Mouse (Mus musculus): ENCODE results near the gene Spata13. TPM values are rescaled to one million over a fixed set of nuclear protein-coding genes. Genes with fewer than 3 reads are reported as not detected.

Spata13 gene
- polyA plus RNA-seq, 1 experiment: 12.7 TPM

GRCm38 (mm10) chr14:60783196-60783595, 149.4 kb downstream of the Spata13 start:
- H3K4me3 ChIP-seq (ENCODE audit: insufficient read depth, low read length): peak overlapping the region; percentile 21

GRCm38 (mm10) chr14:60784427-60785315, 150.9 kb downstream of the Spata13 start, which contains the start of gene Mipep:
TSS of gene Mipep (plus strand) at chr14:60784573.
- Histone ChIP-seq H3K27ac (ENCODE audit: insufficient read depth, low read depth, low read length) (no peak within 1 kb of the TSS), H3K4me1 (ENCODE audit: control insufficient read depth, insufficient read depth, low read length) (peaks cover 13% of the 10 kb centered on the region), H3K4me3 (ENCODE audit: insufficient read depth, low read length) (peak within 1 kb of the TSS; percentile 82)
- TF ChIP-seq POLR2A (IDR thresholded peaks at IDR 0.05; ENCODE audit: borderline replicate concordance, low read depth, low read length): no peak
- TF ChIP-seq CTCF (IDR thresholded peaks at IDR 0.05; ENCODE audit: low read depth, low read length): peak; percentile 61

More at GRCm38 (mm10) chr14:60783196-60783595, 149.4 kb downstream of the Spata13 start:
- Histone ChIP-seq H3K27ac (ENCODE audit: insufficient read depth, low read depth, low read length) (no peak overlapping the region), H3K4me1 (ENCODE audit: control insufficient read depth, insufficient read depth, low read length) (peaks cover 13% of the 10 kb centered on the region)
- TF ChIP-seq CTCF (IDR thresholded peaks at IDR 0.05; ENCODE audit: low read depth, low read length): no peak
- TF ChIP-seq POLR2A (IDR thresholded peaks at IDR 0.05; ENCODE audit: borderline replicate concordance, low read depth, low read length): no peak

- Histone ChIP-seq H3K4me1 (ENCODE audit: control insufficient read depth, insufficient read depth, low read length) (0 out of 2 replicates have a peak, but pooled peaks cover 2% of the 10 kb centered on the region), H3K4me3 (ENCODE audit: insufficient read depth, low read length) (no peak overlapping the region), H3K27ac (ENCODE audit: insufficient read depth, low read depth, low read length) (no peak overlapping the region)
- no peak for TF ChIP-seq POLR2A (IDR thresholded peaks at IDR 0.05; ENCODE audit: borderline replicate concordance, low read depth, low read length)
- TF ChIP-seq CTCF (IDR thresholded peaks at IDR 0.05; ENCODE audit: low read depth, low read length): peak; percentile 50
These were observed 156.3 kb downstream of the Spata13 start for GRCm38 (mm10) chr14:60790103-60790502.

- Histone ChIP-seq H3K27ac (ENCODE audit: insufficient read depth, low read depth, low read length) (no peak overlapping the region), H3K4me1 (ENCODE audit: control insufficient read depth, insufficient read depth, low read length) (no peaks in the 10 kb centered on the region), H3K4me3 (ENCODE audit: insufficient read depth, low read length) (no peak overlapping the region)
- TF ChIP-seq CTCF (IDR thresholded peaks at IDR 0.05; ENCODE audit: low read depth, low read length) (no peak), POLR2A (IDR thresholded peaks at IDR 0.05; ENCODE audit: borderline replicate concordance, low read depth, low read length) (no peak)
These were observed 163.0 kb downstream of the Spata13 start for GRCm38 (mm10) chr14:60796600-60797322.

GRCm38 (mm10) chr14:60797596-60797995, 163.8 kb downstream of the Spata13 start:
- no peak overlapping the region for H3K4me3 ChIP-seq (ENCODE audit: insufficient read depth, low read length)
- H3K4me1 ChIP-seq (ENCODE audit: control insufficient read depth, insufficient read depth, low read length): no peaks in the 10 kb centered on the region
- TF ChIP-seq CTCF (IDR thresholded peaks at IDR 0.05; ENCODE audit: low read depth, low read length) (no peak), POLR2A (IDR thresholded peaks at IDR 0.05; ENCODE audit: borderline replicate concordance, low read depth, low read length) (no peak)
- no peak overlapping the region for H3K27ac ChIP-seq (ENCODE audit: insufficient read depth, low read depth, low read length)

GRCm38 (mm10) chr14:60798721-60799120, 164.9 kb downstream of the Spata13 start:
- H3K4me1 ChIP-seq (ENCODE audit: control insufficient read depth, insufficient read depth, low read length): no peaks in the 10 kb centered on the region
- H3K27ac ChIP-seq (ENCODE audit: insufficient read depth, low read depth, low read length): no peak overlapping the region
- no peak overlapping the region for H3K4me3 ChIP-seq (ENCODE audit: insufficient read depth, low read length)
- no peak for TF ChIP-seq CTCF (IDR thresholded peaks at IDR 0.05; ENCODE audit: low read depth, low read length)

GRCm38 (mm10) chr14:60799762-60800728, 166.2 kb downstream of the Spata13 start:
- no peak for TF ChIP-seq CTCF (IDR thresholded peaks at IDR 0.05; ENCODE audit: low read depth, low read length)
- H3K4me3 ChIP-seq (ENCODE audit: insufficient read depth, low read length): no peak overlapping the region
- H3K27ac ChIP-seq (ENCODE audit: insufficient read depth, low read depth, low read length): no peak overlapping the region
- H3K4me1 ChIP-seq (ENCODE audit: control insufficient read depth, insufficient read depth, low read length): 0 out of 2 replicates have a peak, but pooled peaks cover under 1% of the 10 kb centered on the region

- Histone ChIP-seq H3K27ac (ENCODE audit: insufficient read depth, low read depth, low read length) (no peak overlapping the region), H3K4me3 (ENCODE audit: insufficient read depth, low read length) (no peak overlapping the region), H3K4me1 (ENCODE audit: control insufficient read depth, insufficient read depth, low read length) (peaks cover 10% of the 10 kb centered on the region)
- no peak for TF ChIP-seq CTCF (IDR thresholded peaks at IDR 0.05; ENCODE audit: low read depth, low read length)
- TF ChIP-seq POLR2A (IDR thresholded peaks at IDR 0.05; ENCODE audit: borderline replicate concordance, low read depth, low read length): no peak
These were observed 168.2 kb downstream of the Spata13 start for GRCm38 (mm10) chr14:60802026-60802425.

GRCm38 (mm10) chr14:60804978-60805377, 171.2 kb downstream of the Spata13 start:
- no peak overlapping the region for H3K4me3 ChIP-seq (ENCODE audit: insufficient read depth, low read length)
- H3K4me1 ChIP-seq (ENCODE audit: control insufficient read depth, insufficient read depth, low read length): peaks cover 10% of the 10 kb centered on the region
- TF ChIP-seq CTCF (IDR thresholded peaks at IDR 0.05; ENCODE audit: low read depth, low read length) (no peak), POLR2A (IDR thresholded peaks at IDR 0.05; ENCODE audit: borderline replicate concordance, low read depth, low read length) (no peak)
- no peak overlapping the region for H3K27ac ChIP-seq (ENCODE audit: insufficient read depth, low read depth, low read length)
